Mouse (Mus musculus) thymus, postnatal 14 days (tissue): Measurements from ENCODE around the gene Cgas.

ENCODE experiments used
- DNase-seq: peaks from one replicate; pipeline ENCODE4 v3.0.0; 2021

Cgas gene

DNA sequence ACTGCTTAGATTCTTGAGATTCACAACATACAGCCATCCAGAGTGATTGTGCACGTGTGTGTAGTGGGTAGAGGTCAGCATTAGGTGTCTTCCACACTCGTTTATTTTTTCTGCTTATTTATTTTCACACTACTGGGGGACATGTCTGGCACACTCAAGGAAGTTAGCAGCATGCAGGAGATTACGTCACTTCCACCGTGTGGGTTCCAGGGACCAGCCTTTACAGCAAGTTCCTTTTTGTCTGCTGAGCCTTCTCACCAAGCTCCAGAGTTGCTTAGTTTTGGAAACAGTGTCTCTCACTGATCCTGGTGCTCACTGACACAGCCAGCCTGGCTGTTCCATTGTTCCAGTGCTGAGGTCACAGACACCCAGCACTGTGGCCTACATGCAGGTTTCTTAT, 8.3 kb upstream of the Cgas start:
- DNase-seq, result peak; percentile 52

DNA sequence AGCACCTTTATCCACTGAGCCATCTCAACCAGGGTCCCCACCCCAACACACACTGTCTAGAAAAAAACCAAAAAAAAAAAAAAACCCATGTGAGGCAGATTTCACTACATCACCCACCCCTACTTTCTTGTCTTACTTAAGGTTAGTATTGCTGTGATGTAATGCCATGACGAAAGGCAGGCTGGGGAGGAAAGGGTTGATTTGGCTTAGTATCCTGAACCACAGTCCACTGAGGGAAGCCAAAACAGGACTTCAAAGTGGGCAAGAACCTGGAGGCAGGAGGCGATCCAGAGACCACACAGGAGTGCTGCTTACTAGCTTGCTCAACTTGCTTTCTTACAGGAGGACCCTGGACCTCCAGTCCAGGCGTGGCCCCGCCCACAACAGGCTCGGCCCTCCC, 7.4 kb upstream of the Cgas start:
- DNase-seq, result no peak

DNA sequence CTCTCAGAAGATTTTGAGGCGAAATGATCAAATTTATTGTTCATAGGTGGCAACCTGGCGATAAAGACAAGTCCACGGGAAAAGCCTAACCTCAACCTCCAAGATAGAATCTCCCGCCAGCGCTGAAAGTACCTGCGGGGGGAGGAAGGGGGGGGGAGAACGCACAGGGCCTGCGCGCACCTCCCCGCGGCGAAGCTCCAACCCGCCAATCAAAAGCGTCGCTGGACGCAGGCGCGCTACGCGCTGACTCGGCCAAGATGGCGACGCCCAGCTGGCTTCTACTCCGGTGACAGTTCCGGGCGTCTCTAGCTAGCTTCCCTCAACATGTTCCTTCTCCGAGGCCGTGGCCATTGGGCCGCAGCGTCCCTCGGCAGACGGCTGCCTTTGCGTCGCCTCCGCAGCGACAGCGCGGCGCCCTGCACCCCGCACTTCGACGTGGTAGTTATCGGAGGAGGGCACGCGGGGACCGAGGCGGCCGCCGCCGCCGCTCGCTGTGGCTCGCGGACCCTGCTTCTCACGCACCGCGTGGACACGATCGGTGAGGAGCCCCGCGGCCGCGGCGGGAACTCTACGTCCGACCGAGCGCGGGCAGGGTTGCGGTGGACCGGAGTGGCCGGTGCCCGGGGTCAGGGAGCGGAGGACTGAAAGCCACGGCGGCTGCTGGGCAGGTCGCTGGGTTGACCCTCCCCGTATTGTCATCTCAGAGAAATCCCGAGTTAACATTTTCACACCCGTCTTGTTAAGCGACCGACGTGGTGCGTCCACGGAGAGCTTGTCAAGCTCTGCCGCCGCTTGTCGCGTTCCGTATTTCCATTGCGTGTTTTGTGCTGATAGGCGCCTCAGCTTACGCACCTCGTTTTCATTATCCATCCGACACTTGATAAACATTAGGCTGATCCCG, 5.2 kb upstream of the Cgas start, which contains the start of the genes Mto1 and Gm17324:
TSS of gene Mto1 (plus strand) at position 236 of the 901 bp plus-strand sequence.
TSS of gene Gm17324 (minus strand) at position 814 of the 901 bp plus-strand sequence.
- peak; percentile 91 for DNase-seq

DNA sequence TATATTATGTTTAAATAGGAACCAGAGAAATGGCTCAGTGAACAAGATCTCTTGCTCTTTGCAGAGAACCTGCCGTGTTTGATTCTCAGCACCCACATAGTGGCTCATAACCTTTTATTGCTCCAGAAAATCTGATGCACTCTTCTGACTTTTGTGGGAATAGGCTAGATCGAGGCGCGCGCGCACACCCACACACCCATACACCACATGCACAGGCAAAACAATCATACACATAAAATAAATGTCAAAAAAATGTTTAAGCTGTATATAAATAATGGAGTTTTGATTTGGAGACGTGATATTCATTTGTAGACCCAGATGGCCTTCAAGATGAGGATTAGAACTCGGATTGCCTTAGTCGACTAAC, 4.6 kb upstream of the Cgas start:
- DNase-seq, result no peak

DNA sequence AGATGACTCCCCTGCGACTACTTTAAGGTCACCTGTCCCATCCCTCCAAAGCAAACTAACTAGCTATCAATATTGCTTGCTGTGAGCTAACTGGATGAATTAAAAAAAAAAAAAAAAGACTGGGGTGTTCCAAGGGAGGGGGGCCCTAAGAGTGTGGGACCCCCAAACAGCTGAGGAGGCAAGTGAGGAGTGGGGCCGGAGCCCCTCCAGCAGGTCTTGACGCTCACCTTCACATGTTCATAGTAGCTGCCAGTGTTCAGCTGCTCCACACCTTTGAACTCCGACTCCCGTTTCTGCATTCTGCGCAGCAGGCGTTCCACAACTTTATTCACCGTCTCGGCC, 829 bp downstream of the Cgas start:
- DNase-seq, result no peak

DNA sequence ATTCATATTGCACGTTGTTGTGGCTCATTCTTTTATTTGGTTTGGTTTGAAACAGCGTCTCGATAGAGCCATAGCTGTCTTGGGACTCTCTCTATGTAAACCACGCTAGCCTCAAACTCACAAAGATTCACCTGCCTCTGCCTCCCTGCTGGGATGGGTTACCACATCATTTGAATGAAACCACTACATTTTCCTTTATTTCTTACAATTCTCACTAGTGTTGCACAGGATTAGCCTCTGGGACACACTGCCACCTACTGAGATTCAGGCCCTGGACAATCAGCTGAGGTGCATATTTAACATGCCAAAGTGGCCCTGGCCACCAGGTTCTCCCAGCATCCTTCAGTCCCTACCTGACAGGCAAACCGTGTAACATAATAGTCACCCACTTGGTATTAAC, 3.6 kb downstream of the Cgas start:
- no peak for DNase-seq

DNA sequence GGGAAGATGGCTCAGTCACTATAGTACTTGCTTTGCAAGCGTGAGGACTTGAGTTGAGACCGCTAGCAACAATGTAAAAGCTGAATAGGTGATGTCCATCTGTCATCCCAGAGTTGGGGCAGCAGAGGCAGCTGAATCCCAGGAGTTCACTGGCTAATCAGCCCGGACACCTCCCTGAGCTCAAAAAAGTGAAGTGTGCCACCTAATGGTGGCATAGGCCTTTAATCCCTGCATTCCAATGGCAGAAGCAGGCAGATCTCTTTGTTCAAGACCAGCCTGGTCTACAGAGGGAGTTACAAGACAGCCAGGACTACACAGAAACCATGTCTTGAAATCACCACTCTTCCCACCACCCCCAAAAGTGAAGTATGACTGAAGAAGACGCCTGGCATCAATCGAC, 10.6 kb downstream of the Cgas start:
- no peak for DNase-seq

DNA sequence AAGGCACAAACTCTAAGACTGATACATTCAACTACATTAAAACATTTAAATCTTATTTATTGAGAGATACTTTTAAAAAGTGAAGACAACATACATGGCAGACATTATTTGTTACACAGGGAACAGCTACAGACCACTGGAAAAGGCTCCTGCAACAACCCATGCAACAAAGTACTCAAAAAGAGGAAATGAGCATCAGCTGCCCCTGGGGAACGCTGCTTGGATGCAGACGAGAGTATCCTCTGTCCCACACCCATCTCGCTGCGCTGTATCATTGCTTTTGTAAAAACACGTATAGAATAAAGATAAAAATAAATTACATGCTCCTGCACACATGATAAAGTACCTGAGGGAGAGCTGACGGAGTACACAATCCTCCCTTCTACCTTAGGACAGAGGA, 12.6 kb downstream of the Cgas start:
- DNase-seq, result no peak

DNA sequence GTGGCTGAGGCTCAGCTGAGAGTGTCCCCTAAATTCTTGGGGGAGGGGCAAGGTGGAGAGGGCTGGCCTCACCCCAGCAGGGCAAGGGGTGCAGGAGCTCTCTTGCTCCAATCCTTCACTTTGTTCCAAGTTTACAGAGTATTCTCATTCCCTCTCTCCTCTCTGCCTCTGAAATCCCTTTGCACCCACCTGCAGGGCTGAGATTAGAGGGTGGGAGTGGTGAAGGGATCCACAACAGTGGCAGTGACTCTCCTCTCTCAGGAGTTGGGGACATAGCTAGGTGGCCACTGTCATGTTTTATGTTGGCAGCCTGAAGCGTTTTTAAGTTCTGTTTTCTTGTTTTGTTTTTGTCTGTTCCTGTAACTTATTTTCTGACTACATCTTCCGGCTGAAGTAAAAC, 13.5 kb downstream of the Cgas start:
- no peak for DNase-seq

DNA sequence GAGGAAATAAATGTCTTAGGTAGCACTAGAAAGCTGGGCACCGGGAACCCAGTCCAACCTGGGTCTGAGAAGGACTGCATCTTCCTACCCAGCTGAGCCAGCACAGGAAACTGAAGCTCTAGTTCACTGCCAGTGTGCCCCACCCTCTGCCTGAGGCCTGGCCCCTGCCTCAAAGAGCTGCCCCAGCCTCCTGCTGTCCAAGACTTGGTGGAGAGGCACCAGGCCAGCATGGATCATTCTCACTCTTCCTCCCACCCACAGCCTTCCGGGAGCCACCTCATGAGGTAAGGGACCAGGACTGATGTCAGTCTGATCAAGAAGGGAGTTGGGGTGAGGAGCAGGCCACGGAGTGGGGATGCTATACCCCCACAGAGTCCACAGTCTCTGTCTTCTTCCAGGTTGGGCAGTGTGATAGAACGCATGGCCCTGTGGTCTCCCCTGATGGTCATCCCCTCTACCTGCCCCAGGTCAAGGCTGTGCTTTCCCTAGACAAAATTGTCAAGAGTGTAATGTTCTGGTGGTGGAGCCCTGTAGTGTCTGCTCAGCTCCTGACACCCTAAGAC, 14.1 kb downstream of the Cgas start:
- no peak for DNase-seq

DNA sequence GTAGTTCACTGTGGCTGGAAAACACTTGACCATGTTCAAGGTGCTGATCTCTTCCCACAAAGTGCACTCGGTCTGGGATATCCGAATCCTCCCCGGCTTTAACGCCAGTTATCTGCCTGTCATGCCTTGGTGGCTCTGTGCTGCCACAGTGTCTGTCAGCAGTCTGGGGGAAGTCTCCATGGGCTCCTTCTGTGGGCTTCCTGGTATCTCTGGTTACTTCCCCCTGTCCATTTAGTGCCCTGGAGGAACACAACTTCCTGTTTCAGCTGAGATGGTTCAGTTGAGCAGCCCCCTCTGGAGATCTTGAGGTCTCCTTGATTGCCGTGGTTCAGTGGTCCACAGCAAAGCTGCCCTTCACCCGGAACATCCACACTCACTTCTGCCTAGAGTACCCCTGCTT, 14.9 kb downstream of the Cgas start:
- no peak for DNase-seq

DNA sequence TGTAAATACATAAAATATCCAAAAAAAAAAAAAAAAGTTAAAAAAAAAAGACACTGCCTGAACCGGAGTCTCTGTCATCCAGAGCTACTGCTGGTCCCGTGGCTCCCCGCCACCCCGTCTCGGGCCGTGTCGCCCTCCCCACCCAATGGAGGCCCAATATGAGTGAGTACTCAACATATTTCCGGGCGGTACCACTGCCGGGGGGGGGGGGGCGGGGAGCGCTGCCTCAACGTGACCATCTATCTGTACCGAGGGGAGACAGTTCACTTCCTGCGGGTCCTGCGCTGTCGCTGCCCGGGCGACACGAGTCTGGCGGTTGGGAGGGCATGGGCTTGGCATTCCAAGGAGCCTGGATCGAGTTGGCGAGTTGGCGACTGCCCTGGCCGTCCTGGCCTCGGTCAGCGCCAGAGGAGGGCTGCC, 15.7 kb downstream of the Cgas start:
- peak; percentile 38 for DNase-seq

DNA sequence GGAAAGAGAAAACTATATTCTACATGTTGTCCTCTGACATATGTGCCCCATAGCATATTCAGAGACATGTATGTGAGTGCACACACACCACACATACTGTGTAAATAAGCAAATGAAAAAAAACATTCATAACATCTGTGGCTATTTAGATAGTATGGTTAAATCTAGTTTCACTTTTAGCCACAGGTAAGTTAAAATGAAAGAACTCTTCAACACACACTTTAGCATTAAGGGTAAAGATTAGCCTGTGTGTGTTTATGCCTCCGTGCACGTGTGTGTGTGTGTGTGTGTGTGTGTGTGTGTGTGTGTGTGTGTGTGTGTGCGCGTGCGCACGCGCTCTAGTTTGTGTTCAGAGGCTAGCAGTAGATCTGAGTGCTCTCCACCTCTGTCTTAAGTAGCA, 41.4 kb downstream of the Cgas start:
- no peak for DNase-seq

DNA sequence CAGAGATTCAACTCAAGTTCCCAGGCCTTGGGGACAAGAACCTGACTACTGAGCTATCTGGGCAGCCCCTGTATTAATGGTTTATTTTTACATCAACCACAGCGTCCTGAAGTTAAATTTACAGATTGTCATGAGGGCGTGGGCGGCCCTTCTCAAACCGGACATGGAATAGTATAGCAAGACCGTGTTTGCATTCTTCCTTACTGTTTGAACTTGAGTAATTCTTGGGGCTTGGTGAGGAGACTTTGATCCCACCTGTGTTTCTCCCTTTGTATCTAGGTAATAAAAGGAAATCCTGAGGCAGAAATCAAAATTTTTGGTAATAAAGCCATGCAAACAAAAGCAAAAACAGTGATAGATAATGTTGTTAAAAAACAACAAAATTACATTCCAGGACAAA, 42.5 kb downstream of the Cgas start:
- DNase-seq, result no peak

DNA sequence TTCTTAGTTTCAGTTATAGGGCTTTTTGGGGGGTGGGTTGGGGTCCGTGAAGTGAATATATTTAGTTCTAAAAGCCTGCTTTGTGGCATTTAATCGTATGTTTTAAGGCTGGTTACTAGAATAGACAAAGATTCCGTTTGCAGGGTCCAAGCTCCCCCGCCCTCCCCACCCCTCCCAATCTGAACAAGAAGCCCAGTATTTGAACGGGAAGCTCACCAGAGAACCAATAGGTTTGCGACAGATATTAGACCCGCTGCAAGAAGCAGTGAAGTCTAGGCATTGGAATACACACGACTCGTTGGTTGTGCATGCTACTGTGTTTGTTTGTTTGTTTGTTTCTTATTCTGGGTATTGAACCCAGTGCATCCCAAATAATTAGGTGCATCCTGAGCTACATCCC, 46.5 kb downstream of the Cgas start:
- DNase-seq, result no peak

DNA sequence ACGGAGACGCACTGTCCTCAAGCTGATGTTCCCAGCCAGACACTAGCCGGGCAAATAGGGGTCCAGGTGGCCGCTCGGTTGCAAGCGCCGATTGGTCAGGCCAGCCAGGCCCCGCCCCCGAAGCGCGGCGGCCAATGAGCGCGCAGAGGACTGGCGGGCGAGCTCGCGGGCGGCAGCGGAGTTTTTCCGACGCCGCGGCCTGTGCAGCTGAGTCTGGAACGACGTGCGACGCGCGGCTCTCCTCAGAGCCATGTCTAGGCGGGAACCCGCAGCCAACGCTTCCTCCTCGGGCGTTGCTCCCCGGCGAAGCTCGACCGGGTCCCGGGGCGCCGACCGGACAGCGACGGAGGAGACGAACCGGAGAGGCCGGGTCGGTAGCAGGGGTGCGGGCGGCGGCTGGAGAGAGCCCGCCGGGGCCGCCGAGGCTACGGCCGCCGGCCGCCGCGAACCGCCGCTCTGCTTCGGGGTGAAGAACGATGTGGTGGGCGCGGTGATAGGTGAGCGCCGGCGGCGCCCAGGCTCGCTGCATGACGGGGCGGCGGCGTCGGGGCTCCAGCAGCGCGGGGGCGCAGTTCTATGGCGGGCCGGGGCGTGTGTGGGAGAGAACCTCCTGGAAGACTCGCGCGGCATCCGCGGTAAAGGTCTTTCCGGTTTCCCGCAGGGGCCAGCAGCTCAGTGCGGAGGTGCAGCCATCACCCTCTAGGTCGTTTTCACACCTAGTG, 47.2 kb downstream of the Cgas start, which contains the start of gene Ddx43:
TSS of gene Ddx43 (plus strand) at position 148 of the 722 bp plus-strand sequence.
- DNase-seq, result peak; percentile 44

DNA sequence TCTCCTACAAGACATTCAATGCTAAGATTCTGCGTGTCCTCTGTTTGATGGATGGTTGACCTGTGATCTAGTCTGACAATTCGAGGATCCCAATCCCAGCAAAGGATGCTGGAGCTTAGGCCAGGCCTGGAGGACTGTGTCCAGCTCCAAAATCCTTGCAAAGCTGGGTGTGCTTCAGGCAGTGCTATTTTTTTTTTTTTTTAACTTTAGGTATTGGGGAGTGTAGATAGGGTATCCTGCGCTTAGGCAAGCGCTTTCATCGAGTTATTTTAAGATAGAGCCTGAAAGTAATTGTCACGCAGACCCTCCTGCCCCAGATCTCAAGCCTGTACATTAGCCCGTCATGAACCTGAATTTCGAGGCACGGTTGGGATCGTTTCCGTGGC, 47.8 kb downstream of the Cgas start:
- DNase-seq, result no peak

DNA sequence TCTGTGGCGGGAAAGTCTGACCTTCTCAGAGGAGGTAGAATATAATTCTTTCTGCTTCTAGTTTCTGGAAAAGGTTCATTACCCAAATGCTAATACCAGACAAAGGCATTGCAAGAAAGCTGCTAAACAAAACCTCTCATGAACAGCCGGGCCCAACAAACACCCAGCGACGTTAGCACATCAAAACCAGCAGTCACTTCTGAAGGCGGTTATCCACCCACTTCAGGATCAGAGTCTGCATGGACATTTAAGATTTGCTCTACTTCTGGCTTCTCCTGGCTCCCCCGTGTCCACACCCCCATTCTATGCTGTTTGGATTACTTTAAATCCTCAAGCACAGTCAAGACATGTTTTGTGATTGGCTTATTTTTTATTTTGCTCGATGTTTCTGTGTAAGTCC, 48.4 kb downstream of the Cgas start:
- no peak for DNase-seq

DNA sequence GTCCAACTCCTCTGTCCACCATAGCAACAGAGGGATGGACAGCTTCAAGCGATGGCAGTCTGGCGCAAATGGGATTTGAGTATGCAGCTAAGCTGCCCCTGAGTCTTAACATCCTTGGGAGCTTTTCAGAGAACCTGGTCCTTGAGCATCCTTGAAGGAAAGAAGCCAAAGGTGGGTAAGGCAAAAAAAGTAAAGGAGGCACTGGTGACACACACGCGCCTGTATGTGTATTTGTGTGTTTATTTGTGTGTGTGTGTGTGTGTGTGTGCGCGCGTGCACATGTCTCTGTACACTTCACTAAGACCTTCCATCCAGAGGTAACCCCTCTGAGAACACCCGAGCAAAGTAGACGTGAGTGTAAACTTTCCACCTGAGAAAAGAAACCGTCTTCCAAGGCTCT, 49.3 kb downstream of the Cgas start:
- no peak for DNase-seq

DNA sequence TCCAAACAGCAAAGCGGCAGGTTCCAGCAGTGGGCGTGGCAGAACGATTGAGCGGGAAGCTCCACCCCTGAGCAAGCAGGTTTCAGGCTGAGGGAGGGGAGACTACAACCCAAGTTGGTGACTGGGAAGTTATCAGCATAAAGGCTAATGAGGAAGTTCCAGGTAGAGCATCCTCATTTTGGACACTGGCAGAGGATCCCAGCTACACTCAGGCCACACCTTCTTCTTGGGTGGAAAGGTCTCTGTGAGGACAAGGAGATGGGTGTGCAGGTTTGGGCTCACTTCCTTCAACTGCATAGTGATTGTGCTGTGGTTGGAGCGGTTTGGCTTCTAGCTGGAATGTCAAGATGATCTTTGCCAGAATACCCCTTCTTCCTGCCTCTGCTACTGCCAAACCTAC, 53.1 kb downstream of the Cgas start:
- DNase-seq, result no peak

DNA sequence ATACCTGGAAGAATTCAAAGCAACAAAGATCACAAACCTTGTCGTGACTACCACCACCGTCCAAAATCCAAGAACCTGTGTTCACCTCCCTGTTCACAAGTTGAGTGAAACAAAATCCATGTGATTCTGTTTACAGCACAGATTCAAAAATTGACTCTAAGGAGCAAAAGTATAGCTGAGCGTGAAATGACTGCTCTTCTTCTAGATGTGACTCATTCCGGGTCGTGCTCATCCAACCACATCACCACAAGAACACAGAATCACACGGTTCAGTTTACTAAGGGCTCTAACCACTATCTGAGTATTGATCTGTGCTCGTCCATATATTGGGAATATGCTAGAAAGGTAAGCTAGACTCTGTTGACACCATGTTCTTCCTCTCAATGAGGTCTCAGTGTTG, 56.1 kb downstream of the Cgas start:
- no peak for DNase-seq

DNA sequence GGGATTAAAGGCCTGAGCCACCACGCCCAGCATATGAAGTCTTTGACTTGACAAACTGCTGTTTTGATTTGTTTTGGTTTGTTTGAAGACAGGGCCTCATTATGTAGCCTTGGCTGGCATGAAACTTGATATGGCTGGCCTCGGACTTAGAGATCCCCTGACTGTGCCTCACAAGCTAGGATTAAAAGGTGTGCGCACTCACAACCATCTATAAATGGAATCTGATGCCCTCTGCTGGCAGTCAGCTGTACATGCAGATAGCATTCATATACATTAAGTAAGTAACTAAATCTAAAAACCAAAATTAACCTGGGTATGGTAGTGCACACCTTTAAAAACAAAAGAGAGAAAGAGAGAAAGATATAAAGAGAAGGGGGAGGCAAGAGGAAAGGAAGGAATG, 57.1 kb downstream of the Cgas start:
- DNase-seq, result peak; percentile 11
